Comparison of ENCODE assay signal across 26 mouse cellular contexts in genomic region chr15:78260668-78261333, GRCm38 (mm10). TPM values are rescaled to one million over a fixed set of nuclear protein-coding genes. Genes with fewer than 3 reads are reported as not detected.
DNase-seq lines count a peak whose midpoint lies in the region; ATAC-seq and TF ChIP-seq lines count a peak whose summit lies in the region.
"Had no signal": no experiment of that assay in that cellular context is flagged by ENCODE, and none has a peak within 500 bp of the region (broad histone marks: within the 10 kb centered on the region; RNA-seq: fewer than 3 reads in every experiment).

No protein-coding gene starts in this region.

- H3K27me3 ChIP-seq in heart, embryonic 11.5 days (ENCODE audit: control insufficient read depth, insufficient read depth, low read length) = no peaks in the 10 kb centered on the region
- H3K27me3 ChIP-seq in liver, postnatal 0 days (ENCODE audit: insufficient read depth, low read length) = no peaks in the 10 kb centered on the region
- H3K27me3 ChIP-seq: CH12.LX; embryonic facial prominence, embryonic 15.5 days; forebrain, embryonic 13.5 days; kidney, embryonic 15.5 days; midbrain, embryonic 12.5 days; neural tube, embryonic 12.5 days had no signal

- no peaks in the 10 kb centered on the region for H3K9me3 ChIP-seq in heart, embryonic 11.5 days (replicated peaks; ENCODE audit: control insufficient read depth, low read length)
- no peaks in the 10 kb centered on the region for H3K9me3 ChIP-seq in liver, postnatal 0 days (ENCODE audit: low read length)
- H3K9me3 ChIP-seq: embryonic facial prominence, embryonic 15.5 days; forebrain, embryonic 13.5 days; intestine, embryonic 15.5 days; kidney, embryonic 15.5 days; limb, embryonic 12.5 days; midbrain, embryonic 12.5 days; neural tube, embryonic 12.5 days had no signal

- no peak for TF ChIP-seq CTCF in bone marrow, adult 2 months (IDR thresholded peaks at IDR 0.05; ENCODE audit: control insufficient read depth, insufficient read depth, low read length)
- no peak for TF ChIP-seq CTCF in liver, postnatal 0 days (IDR thresholded peaks at IDR 0.05; ENCODE audit: low read depth)

- no peak for DNase-seq in heart, postnatal 14 days
- DNase-seq in liver = peak; percentile 82
- peak; percentile 62 for DNase-seq in liver, postnatal 0 days
- DNase-seq in right cerebral cortex, postnatal 25 days = no peak
- no peak for DNase-seq in right cerebral cortex, adult 2 months (ENCODE audit: low spot score in 2 of 2)
- no peak for DNase-seq in ovary, adult 18-20 months (ENCODE audit: low spot score)
- DNase-seq: adrenal gland, adult 8-10 months; cerebellum, adult 11-12 months; cerebellum, postnatal 36 days; gastrocnemius, postnatal 10 days; kidney, postnatal 4 days; lung, embryonic 14.5 days; lung, postnatal 4 days; right cerebral cortex, adult 18-20 months; thymus, adult 2 months had no signal

- no peak for TF ChIP-seq POLR2A in bone marrow, adult 2 months (IDR thresholded peaks at IDR 0.05; ENCODE audit: borderline replicate concordance, control insufficient read depth, low read depth, low read length)

- H3K9ac ChIP-seq in heart, embryonic 11.5 days (ENCODE audit: low read depth, low read length) = peak overlapping the region; percentile 44
- H3K9ac ChIP-seq in liver, postnatal 0 days (replicated peaks) = peak overlapping the region; percentile 12; the same call in 1 of the 2 replicates
- H3K9ac ChIP-seq: embryonic facial prominence, embryonic 15.5 days; forebrain, embryonic 13.5 days; hindbrain, embryonic 14.5 days; intestine, embryonic 15.5 days; kidney, embryonic 15.5 days; limb, embryonic 12.5 days; lung, embryonic 14.5 days; midbrain, embryonic 12.5 days; neural tube, embryonic 12.5 days had no signal

- intact Hi-C loops in heart, postnatal 14 days (cut with DNase I) = no loop called here

- TF ChIP-seq EP300 in liver, postnatal 0 days (IDR thresholded peaks at IDR 0.05; ENCODE audit: low read depth) = peak; percentile 85

- H3K4me1 ChIP-seq in heart, embryonic 11.5 days (ENCODE audit: control insufficient read depth, insufficient read depth, low read length) = no peaks in the 10 kb centered on the region
- H3K4me1 ChIP-seq in bone marrow, adult 2 months (ENCODE audit: control insufficient read depth, insufficient read depth, low read length) = peaks cover 2% of the 10 kb centered on the region; the same call in 1 of the 2 replicates
- peaks cover 15% of the 10 kb centered on the region for H3K4me1 ChIP-seq in liver, postnatal 0 days (ENCODE audit: insufficient read depth)
- H3K4me1 ChIP-seq: embryonic facial prominence, embryonic 15.5 days; forebrain, embryonic 13.5 days; intestine, embryonic 15.5 days; kidney, embryonic 15.5 days; limb, embryonic 12.5 days; midbrain, embryonic 12.5 days; neural tube, embryonic 12.5 days had no signal

- 0 out of 2 replicates have a peak overlapping the region, but pooled peaks have one; percentile 1 for H3K4me3 ChIP-seq in heart, embryonic 11.5 days (ENCODE audit: low read depth, low read length)
- peak overlapping the region; percentile 1 for H3K4me3 ChIP-seq in bone marrow, adult 2 months (replicated peaks; ENCODE audit: control insufficient read depth, low read depth, low read length)
- peak overlapping the region; percentile 19 for H3K4me3 ChIP-seq in liver, postnatal 0 days (ENCODE audit: low read depth, low read length)
- H3K4me3 ChIP-seq: embryonic facial prominence, embryonic 15.5 days; forebrain, embryonic 13.5 days; intestine, embryonic 15.5 days; kidney, embryonic 15.5 days; limb, embryonic 12.5 days; midbrain, embryonic 12.5 days; neural tube, embryonic 12.5 days had no signal

- peak; percentile 72 for ATAC-seq in heart, embryonic 11.5 days (replicated peaks; ENCODE audit: insufficient number of reproducible peaks, low FRiP score, low TSS enrichment)
- peak; percentile 81 for ATAC-seq in liver, postnatal 0 days
- ATAC-seq: forebrain, embryonic 13.5 days; intestine, embryonic 15.5 days had no signal

- WGBS in heart, embryonic 11.5 days (ENCODE audit: insufficient replicate concordance) = 52% methylated on average over 13 of the region's 13 CpGs
- 76% methylated on average over 13 of the region's 13 CpGs for WGBS in bone marrow, adult 2 months
- 50% methylated on average over 13 of the region's 13 CpGs for WGBS in liver, postnatal 0 days (ENCODE audit: insufficient replicate concordance)

- H3K36me3 ChIP-seq in heart, embryonic 11.5 days (ENCODE audit: control insufficient read depth, insufficient read depth, low read length) = no peaks in the 10 kb centered on the region
- H3K36me3 ChIP-seq in liver, postnatal 0 days (replicated peaks; ENCODE audit: insufficient read depth, low read length) = peaks cover 5% of the 10 kb centered on the region; the same call in 1 of the 2 replicates
- H3K36me3 ChIP-seq: embryonic facial prominence, embryonic 15.5 days; intestine, embryonic 15.5 days; kidney, embryonic 15.5 days; limb, embryonic 12.5 days; midbrain, embryonic 12.5 days; neural tube, embryonic 12.5 days had no signal

- peak overlapping the region; percentile 42 for H3K27ac ChIP-seq in heart, embryonic 11.5 days (ENCODE audit: low read depth, low read length)
- H3K27ac ChIP-seq in bone marrow, adult 2 months (ENCODE audit: control insufficient read depth, insufficient read depth, low read depth, low read length, poor library complexity) = no peak overlapping the region
- H3K27ac ChIP-seq in liver, postnatal 0 days (ENCODE audit: low read depth) = peak overlapping the region; percentile 71
- H3K27ac ChIP-seq: embryonic facial prominence, embryonic 15.5 days; forebrain, embryonic 13.5 days; hindbrain, embryonic 14.5 days; intestine, embryonic 15.5 days; kidney, embryonic 15.5 days; limb, embryonic 12.5 days; midbrain, embryonic 12.5 days; neural tube, embryonic 12.5 days had no signal

- peak overlapping the region; percentile 38; the same call in 1 of the 2 replicates for H3K4me2 ChIP-seq in heart, embryonic 11.5 days
- H3K4me2 ChIP-seq in liver, postnatal 0 days (ENCODE audit: low read depth, low read length) = peak overlapping the region; percentile 45
- H3K4me2 ChIP-seq: embryonic facial prominence, embryonic 15.5 days; forebrain, embryonic 13.5 days; hindbrain, embryonic 14.5 days; intestine, embryonic 15.5 days; kidney, embryonic 15.5 days; limb, embryonic 12.5 days; lung, embryonic 14.5 days; midbrain, embryonic 12.5 days; neural tube, embryonic 12.5 days had no signal

RNA-seq across cellular contexts. Expression of gene Ncf4, which starts 16.2 kb away (rescaled TPM):
- 17.6 and 27.3 TPM in 2 replicates for polyA plus RNA-seq in heart, embryonic 11.5 days (2014; fragmentation: Nextera tagmentation; extraction: Ambion mirVana)
- total RNA-seq in heart, postnatal 14 days (2021) = 1 to 10 TPM; 2.5 to 2.9 TPM
- 131 and 294 TPM in 2 replicates for polyA plus RNA-seq in bone marrow, adult 2 months (2011; ENCODE audit: insufficient read depth, insufficient read length, low replicate concordance, missing spikeins)
- 55.5 and 56.7 TPM in 2 replicates for polyA plus RNA-seq in liver, postnatal 0 days (2015; fragmentation: Nextera tagmentation; extraction: Ambion mirVana)

RNA-seq across cellular contexts. Expression of gene Csf2rb2, which starts 44.7 kb away (rescaled TPM):
- 0.80 and 1.00 TPM in 2 replicates for polyA plus RNA-seq in heart, embryonic 11.5 days (2014; fragmentation: Nextera tagmentation; extraction: Ambion mirVana)
- total RNA-seq in heart, postnatal 14 days (2021) = 1 to 10 TPM in 1 of 2 experiments, under 1 TPM in 1; 0.76 to 1.7 TPM
- 1.6 and 5.3 TPM in 2 replicates for polyA plus RNA-seq in bone marrow, adult 2 months (2011; ENCODE audit: insufficient read depth, insufficient read length, low replicate concordance, missing spikeins)
- polyA plus RNA-seq in liver, postnatal 0 days (2015; fragmentation: Nextera tagmentation; extraction: Ambion mirVana) = 2.2 and 2.6 TPM in 2 replicates

RNA-seq across cellular contexts. Expression of gene Pvalb, which starts 54.6 kb away (rescaled TPM):
- polyA plus RNA-seq in heart, embryonic 11.5 days (2014; fragmentation: Nextera tagmentation; extraction: Ambion mirVana) = 0.31 and 0.50 TPM in 2 replicates
- total RNA-seq in heart, postnatal 14 days (2021) = under 1 TPM in 1 of 2 experiments, not detected in 1; 0.29 TPM
- polyA plus RNA-seq in bone marrow, adult 2 months (2011; ENCODE audit: insufficient read depth, insufficient read length, low replicate concordance, missing spikeins) = 2.0 and 11.3 TPM in 2 replicates
- polyA plus RNA-seq in liver, postnatal 0 days (2015; fragmentation: Nextera tagmentation; extraction: Ambion mirVana) = 2.4 TPM in 1 of 2 replicates, not detected in the other
- total RNA-seq: adrenal gland, adult 8-10 months had no signal
- polyA plus RNA-seq: embryonic facial prominence, embryonic 15.5 days; forebrain, embryonic 13.5 days; intestine, embryonic 15.5 days; kidney, embryonic 15.5 days; limb, embryonic 12.5 days; lung, embryonic 14.5 days had no signal

Comparison
In these comparisons a context has a peak if more than half of its experiments do, and no peak if none do; other contexts are left out.
1. DNase-seq: peak in liver (single experiment) and liver, postnatal 0 days (single experiment); none in heart, postnatal 14 days (0 of 2), right cerebral cortex, postnatal 25 days (single experiment), right cerebral cortex, adult 2 months (0 of 2) and ovary, adult 18-20 months (single experiment).
2. Peak in every context shown above with its lines, with median percentiles within 50 percentile points of each other: H3K4me3 ChIP-seq.